Mouse (Mus musculus) neural tube, embryonic 13.5 days (tissue): ENCODE results near the gene Ly9. TPM values are rescaled to one million over a fixed set of nuclear protein-coding genes. Genes with fewer than 3 reads are reported as not detected.

Experiments used
- ATAC-seq: fragments of 200-750 bp; cut with Nextera tagmentation; 2 replicates; pipeline ENCODE4 v1.8.0; 2017; ENCODE audit warnings: low read depth, mild to moderate bottlenecking, moderate TSS enrichment, moderate library complexity
- H3K27ac ChIP-seq: fragments of 300-500 bp; sonication (generic); replicated peaks from 2 replicates; pipeline ENCODE4 v1.5.1; 2015; ENCODE audit warnings: moderate library complexity, mild to moderate bottlenecking, inconsistent platforms
- H3K27me3 ChIP-seq: fragments of 300-500 bp; sonication (generic); 2 replicates; pipeline ENCODE4 v1.6.1; 2015; ENCODE audit warnings: mild to moderate bottlenecking, inconsistent platforms
- H3K36me3 ChIP-seq: fragments of 300-500 bp; sonication (generic); 2 replicates; pipeline ENCODE4 v1.6.1; 2015; ENCODE audit warnings: mild to moderate bottlenecking, inconsistent platforms
- H3K4me1 ChIP-seq: fragments of 300-500 bp; sonication (generic); replicated peaks from 2 replicates; pipeline ENCODE4 v1.6.1; 2015; ENCODE audit warnings: inconsistent platforms
- H3K4me2 ChIP-seq: fragments of 300-500 bp; sonication (generic); 2 replicates; pipeline ENCODE4 v1.6.1; 2015; ENCODE audit warnings: inconsistent platforms, mild to moderate bottlenecking, moderate library complexity
- H3K4me3 ChIP-seq: fragments of 300-500 bp; sonication (generic); 2 replicates; pipeline ENCODE4 v1.5.1; 2015; ENCODE audit warnings: mild to moderate bottlenecking, inconsistent platforms
- H3K9ac ChIP-seq: fragments of 300-500 bp; sonication (generic); 2 replicates; pipeline ENCODE4 v1.6.1; 2015; ENCODE audit warnings: moderate library complexity, mild to moderate bottlenecking, inconsistent platforms
- H3K9me3 ChIP-seq: fragments of 300-500 bp; sonication (generic); 2 replicates; pipeline ENCODE4 v1.6.1; 2016; ENCODE audit warnings: inconsistent platforms
- WGBS: fragments of 180-500 bp; shearing (Covaris S2); methylation state at CpG from one replicate; pipeline ENCODE4 v1.1.7; 2015; 5-methylcytosine and 5-hydroxymethylcytosine counted together
- polyA plus RNA-seq: library from polyadenylated mRNA; unstranded; fragments of >200 nt; fragmentation: Nextera tagmentation; extraction: Ambion mirVana; gene quantifications from 2 replicates; pipeline ENCODE4 v1.2.1, GENCODE M21; 2015

Gene Ly9
- polyA plus RNA-seq, 1 experiment from 2014 or later = 0.35 TPM

GRCm38 (mm10) chr1:171629168-171629567 lies 22.0 kb upstream of the Ly9 start:
- H3K9ac ChIP-seq = no peak overlapping the region
- no peaks in the 10 kb centered on the region for H3K27me3 ChIP-seq
- no peak overlapping the region for H3K4me2 ChIP-seq
- no peaks in the 10 kb centered on the region for H3K9me3 ChIP-seq
- WGBS = 76% methylated on average over 6 of the region's 6 CpGs
- no peaks in the 10 kb centered on the region for H3K4me1 ChIP-seq
- H3K4me3 ChIP-seq = no peak overlapping the region
- ATAC-seq = no peak
- no peak overlapping the region for H3K27ac ChIP-seq
- H3K36me3 ChIP-seq = no peaks in the 10 kb centered on the region

GRCm38 (mm10) chr1:171627801-171628200 lies 20.6 kb upstream of the Ly9 start:
- H3K36me3 ChIP-seq = no peaks in the 10 kb centered on the region
- no peaks in the 10 kb centered on the region for H3K4me1 ChIP-seq
- WGBS = 82% methylated on average over 3 of the region's 3 CpGs
- no peak overlapping the region for H3K4me3 ChIP-seq
- ATAC-seq = no peak
- H3K9me3 ChIP-seq = no peaks in the 10 kb centered on the region
- no peak overlapping the region for H3K27ac ChIP-seq
- H3K27me3 ChIP-seq = no peaks in the 10 kb centered on the region
- no peak overlapping the region for H3K4me2 ChIP-seq
- H3K9ac ChIP-seq = no peak overlapping the region

- Histone ChIP-seq H3K27me3 (no peaks in the 10 kb centered on the region; the same call in 1 of the 2 replicates), H3K4me3 (no peak overlapping the region), H3K27ac (no peak overlapping the region), H3K4me1 (no peaks in the 10 kb centered on the region), H3K4me2 (no peak overlapping the region), H3K36me3 (no peaks in the 10 kb centered on the region), H3K9ac (no peak overlapping the region), H3K9me3 (no peaks in the 10 kb centered on the region)
- no peak for ATAC-seq
- WGBS = 93% methylated on average over 6 of the region's 6 CpGs
Observed at GRCm38 (mm10) chr1:171620091-171620490, 12.9 kb upstream of the Ly9 start.

- no peaks in the 10 kb centered on the region for H3K36me3 ChIP-seq
- 96% methylated on average over 3 of the region's 3 CpGs for WGBS
Observed at GRCm38 (mm10) chr1:171619645-171620044, 12.4 kb upstream of the Ly9 start.

GRCm38 (mm10) chr1:171619001-171619400 lies 11.8 kb upstream of the Ly9 start:
- ATAC-seq = no peak
- WGBS = 87% methylated on average over 8 of the region's 8 CpGs
- H3K27ac ChIP-seq = no peak overlapping the region
- no peaks in the 10 kb centered on the region for H3K9me3 ChIP-seq
- no peaks in the 10 kb centered on the region for H3K36me3 ChIP-seq
- no peaks in the 10 kb centered on the region for H3K4me1 ChIP-seq
- no peak overlapping the region for H3K4me2 ChIP-seq
- no peak overlapping the region for H3K4me3 ChIP-seq
- no peaks in the 10 kb centered on the region; the same call in 1 of the 2 replicates for H3K27me3 ChIP-seq
- no peak overlapping the region for H3K9ac ChIP-seq

More at GRCm38 (mm10) chr1:171619645-171620044, 12.4 kb upstream of the Ly9 start:
- Histone ChIP-seq H3K4me2 (no peak overlapping the region), H3K4me1 (no peaks in the 10 kb centered on the region), H3K9me3 (no peaks in the 10 kb centered on the region), H3K9ac (no peak overlapping the region), H3K4me3 (no peak overlapping the region), H3K27ac (no peak overlapping the region), H3K27me3 (no peaks in the 10 kb centered on the region; the same call in 1 of the 2 replicates)
- no peak for ATAC-seq

- 86% methylated on average over 11 of the region's 11 CpGs for WGBS
- H3K4me3 ChIP-seq = no peak overlapping the region
- no peaks in the 10 kb centered on the region for H3K4me1 ChIP-seq
- H3K36me3 ChIP-seq = no peaks in the 10 kb centered on the region
- ATAC-seq = no peak
- H3K27me3 ChIP-seq = no peaks in the 10 kb centered on the region; the same call in 1 of the 2 replicates
- H3K4me2 ChIP-seq = no peak overlapping the region
- no peak overlapping the region for H3K9ac ChIP-seq
- no peaks in the 10 kb centered on the region for H3K9me3 ChIP-seq
- no peak overlapping the region for H3K27ac ChIP-seq
Observed at GRCm38 (mm10) chr1:171616881-171617515, 9.8 kb upstream of the Ly9 start.

GRCm38 (mm10) chr1:171613962-171614361 lies 6.8 kb upstream of the Ly9 start:
- no peak overlapping the region for H3K4me3 ChIP-seq
- 39% methylated on average over 2 of the region's 2 CpGs for WGBS
- H3K27ac ChIP-seq = no peak overlapping the region
- H3K4me1 ChIP-seq = no peaks in the 10 kb centered on the region
- H3K9ac ChIP-seq = no peak overlapping the region
- H3K9me3 ChIP-seq = no peaks in the 10 kb centered on the region
- ATAC-seq = no peak
- no peaks in the 10 kb centered on the region; the same call in 1 of the 2 replicates for H3K27me3 ChIP-seq
- H3K36me3 ChIP-seq = no peaks in the 10 kb centered on the region
- no peak overlapping the region for H3K4me2 ChIP-seq

GRCm38 (mm10) chr1:171610781-171611180 lies 3.6 kb upstream of the Ly9 start:
- Histone ChIP-seq H3K4me2 (no peak overlapping the region), H3K4me1 (no peaks in the 10 kb centered on the region), H3K27ac (no peak overlapping the region), H3K36me3 (no peaks in the 10 kb centered on the region), H3K4me3 (no peak overlapping the region), H3K27me3 (no peaks in the 10 kb centered on the region), H3K9ac (no peak overlapping the region), H3K9me3 (no peaks in the 10 kb centered on the region)
- 41% methylated on average over 1 of the region's 1 CpGs for WGBS
- no peak for ATAC-seq

- Histone ChIP-seq H3K4me3 (no peak overlapping the region), H3K4me2 (no peak overlapping the region), H3K9ac (no peak overlapping the region), H3K27me3 (no peaks in the 10 kb centered on the region), H3K9me3 (no peaks in the 10 kb centered on the region), H3K27ac (no peak overlapping the region), H3K4me1 (no peaks in the 10 kb centered on the region), H3K36me3 (no peaks in the 10 kb centered on the region)
- 85% methylated on average over 2 of the region's 2 CpGs for WGBS
- ATAC-seq = no peak
Observed at GRCm38 (mm10) chr1:171610026-171610425, 2.8 kb upstream of the Ly9 start.

- Histone ChIP-seq H3K27ac (no peak overlapping the region), H3K9ac (no peak overlapping the region), H3K9me3 (no peaks in the 10 kb centered on the region), H3K4me3 (no peak overlapping the region), H3K4me2 (no peak overlapping the region), H3K4me1 (no peaks in the 10 kb centered on the region), H3K36me3 (no peaks in the 10 kb centered on the region), H3K27me3 (no peaks in the 10 kb centered on the region)
- 76% methylated on average over 3 of the region's 3 CpGs for WGBS
- no peak for ATAC-seq
Observed at GRCm38 (mm10) chr1:171606656-171607055, 554 bp downstream of the Ly9 start.

- no peak overlapping the region for H3K4me2 ChIP-seq
- no peaks in the 10 kb centered on the region for H3K9me3 ChIP-seq
- WGBS = 88% methylated on average over 3 of the region's 3 CpGs
- H3K4me1 ChIP-seq = no peaks in the 10 kb centered on the region
- no peak overlapping the region for H3K9ac ChIP-seq
- no peaks in the 10 kb centered on the region for H3K27me3 ChIP-seq
- no peak for ATAC-seq
- no peak overlapping the region for H3K4me3 ChIP-seq
- H3K36me3 ChIP-seq = no peaks in the 10 kb centered on the region
- no peak overlapping the region for H3K27ac ChIP-seq
Observed at GRCm38 (mm10) chr1:171604686-171605085, 2.5 kb downstream of the Ly9 start.

GRCm38 (mm10) chr1:171584584-171584983 lies 22.6 kb downstream of the Ly9 start:
- no peaks in the 10 kb centered on the region for H3K36me3 ChIP-seq
- H3K4me2 ChIP-seq = no peak overlapping the region
- no peak overlapping the region for H3K4me3 ChIP-seq
- H3K4me1 ChIP-seq = no peaks in the 10 kb centered on the region
- H3K27me3 ChIP-seq = no peaks in the 10 kb centered on the region
- ATAC-seq = no peak
- no peak overlapping the region for H3K27ac ChIP-seq
- WGBS = 91% methylated on average over 2 of the region's 2 CpGs
- H3K9ac ChIP-seq = no peak overlapping the region
- no peaks in the 10 kb centered on the region for H3K9me3 ChIP-seq

- Histone ChIP-seq H3K27me3 (no peaks in the 10 kb centered on the region), H3K4me2 (no peak overlapping the region), H3K9me3 (no peaks in the 10 kb centered on the region), H3K36me3 (no peaks in the 10 kb centered on the region), H3K9ac (no peak overlapping the region), H3K4me3 (no peak overlapping the region), H3K4me1 (no peaks in the 10 kb centered on the region), H3K27ac (no peak overlapping the region)
- ATAC-seq = no peak
- 83% methylated on average over 7 of the region's 7 CpGs for WGBS
Observed at GRCm38 (mm10) chr1:171577168-171577567, 30.0 kb downstream of the Ly9 start.
